Mouse (Mus musculus) midbrain, postnatal 0 days (tissue): ENCODE measurements around the gene Atf1. TPM values are rescaled to one million over a fixed set of nuclear protein-coding genes. Genes with fewer than 3 reads are reported as not detected.

ENCODE experiments used
- ATAC-seq: fragments of 200-750 bp; cut with Nextera tagmentation; 2 replicates; pipeline ENCODE4 v1.8.0; 2017; ENCODE audit warnings: moderate number of reproducible peaks, mild to moderate bottlenecking, moderate TSS enrichment, moderate library complexity; ENCODE audit not compliant: low FRiP score
- DNase-seq: peaks from one replicate; pipeline ENCODE4 v3.0.0-alpha.2; 2015; ENCODE audit warnings: low spot score
- H3K27ac ChIP-seq: fragments of 300-500 bp; sonication (generic); 2 replicates; pipeline ENCODE4 v1.5.1; 2014; ENCODE audit warnings: low read depth, mild to moderate bottlenecking, low read length, mixed read lengths
- H3K27me3 ChIP-seq: fragments of 300-500 bp; sonication (generic); 2 replicates; pipeline ENCODE4 v1.6.1; 2014; ENCODE audit warnings: low read length, control low read depth, mixed read lengths; ENCODE audit not compliant: insufficient read depth
- H3K36me3 ChIP-seq: fragments of 300-500 bp; sonication (generic); 2 replicates; pipeline ENCODE4 v1.6.1; 2014; ENCODE audit warnings: low read length, control low read depth, mixed read lengths; ENCODE audit not compliant: insufficient read depth
- H3K4me1 ChIP-seq: fragments of 300-500 bp; sonication (generic); 2 replicates; pipeline ENCODE4 v1.6.1; 2014; ENCODE audit warnings: mild to moderate bottlenecking, control low read depth, antibody characterized with exemption, low read length, mixed read lengths; ENCODE audit not compliant: insufficient read depth
- H3K4me2 ChIP-seq: fragments of 300-500 bp; sonication (generic); 2 replicates; pipeline ENCODE4 v1.6.1; 2014; ENCODE audit warnings: low read depth, mild to moderate bottlenecking, low read length, mixed read lengths; ENCODE audit not compliant: poor library complexity, severe bottlenecking
- H3K4me3 ChIP-seq: fragments of 300-500 bp; sonication (generic); 2 replicates; pipeline ENCODE4 v1.5.1; 2014; ENCODE audit warnings: low read depth, mild to moderate bottlenecking, low read length, moderate library complexity
- H3K9ac ChIP-seq: fragments of 300-500 bp; sonication (generic); replicated peaks from 2 replicates; pipeline ENCODE4 v1.6.1; 2014; ENCODE audit warnings: mild to moderate bottlenecking, low read length, moderate library complexity, mixed read lengths; ENCODE audit not compliant: poor library complexity, severe bottlenecking
- H3K9me3 ChIP-seq: fragments of 300-500 bp; sonication (generic); 2 replicates; pipeline ENCODE4 v1.6.1; 2016; ENCODE audit warnings: low read length, control low read depth
- CTCF ChIP-seq: IDR thresholded peaks from 2 replicates; pipeline ENCODE4 v1.5.1; 2016; ENCODE audit warnings: antibody characterized with exemption, mild to moderate bottlenecking
- WGBS: fragments of 180-500 bp; shearing (Covaris S2); extraction: QIAGEN DNeasy Blood & Tissue Kit; methylation state at CpG from one replicate; pipeline ENCODE4 v1.1.7; 2014; 5-methylcytosine and 5-hydroxymethylcytosine counted together
- polyA plus RNA-seq: library from polyadenylated mRNA; unstranded; fragments of >200 nt; fragmentation: Nextera tagmentation; extraction: Ambion mirVana; gene quantifications from 2 replicates; pipeline ENCODE4 v1.2.1, GENCODE M21; 2015
- total RNA-seq: library from RNA; depleted of rRNA; stranded (reverse); fragments of >200 nt; gene quantifications from 2 replicates; pipeline ENCODE4 v1.2.3, GENCODE M21; 2014

The Atf1 gene
- total and polyA plus RNA-seq, 2 experiments from 2014 or later, result 9.8 to 15.8 TPM

- Histone ChIP-seq H3K4me1 (peaks cover 8% of the 10 kb centered on the region; the same call in 1 of the 2 replicates), H3K9me3 (no peaks in the 10 kb centered on the region), H3K9ac (no peak overlapping the region), H3K27me3 (no peaks in the 10 kb centered on the region), H3K4me2 (no peak overlapping the region), H3K4me3 (no peak overlapping the region), H3K27ac (no peak overlapping the region; the same call in 1 of the 2 replicates), H3K36me3 (no peaks in the 10 kb centered on the region)
- no peak for ATAC-seq
- TF ChIP-seq CTCF, result no peak
- 94% methylated on average over 4 of the region's 4 CpGs for WGBS
- DNase-seq, result no peak
Measured at GRCm38 (mm10) chr15:100225381-100225780, 2.2 kb upstream of the Atf1 start.

GRCm38 (mm10) chr15:100225891-100226290 lies 1.7 kb upstream of the Atf1 start:
- H3K27ac ChIP-seq, result peak overlapping the region; percentile 4
- no peak overlapping the region for H3K4me3 ChIP-seq
- no peak overlapping the region for H3K4me2 ChIP-seq
- H3K27me3 ChIP-seq, result no peaks in the 10 kb centered on the region
- H3K36me3 ChIP-seq, result no peaks in the 10 kb centered on the region
- H3K4me1 ChIP-seq, result peaks cover 8% of the 10 kb centered on the region; the same call in 1 of the 2 replicates
- ATAC-seq (no peak), DNase-seq (peak; percentile 53)
- H3K9me3 ChIP-seq, result no peaks in the 10 kb centered on the region
- H3K9ac ChIP-seq, result no peak overlapping the region
- TF ChIP-seq CTCF, result no peak
- 80% methylated on average over 1 of the region's 1 CpGs for WGBS

- no peak for TF ChIP-seq CTCF
- no peaks in the 10 kb centered on the region for H3K27me3 ChIP-seq
Measured at GRCm38 (mm10) chr15:100227031-100227662, 472 bp upstream of the Atf1 start.

GRCm38 (mm10) chr15:100228535-100229336 lies 1.1 kb downstream of the Atf1 start:
- ATAC-seq (no peak), DNase-seq (no peak)

More at GRCm38 (mm10) chr15:100227031-100227662, 472 bp upstream of the Atf1 start:
- WGBS, result 5% methylated on average over 17 of the region's 17 CpGs
- ATAC-seq (no peak; the same call in 1 of the 2 replicates), DNase-seq (no peak)
- Histone ChIP-seq H3K9me3 (no peaks in the 10 kb centered on the region), H3K27ac (peak overlapping the region; percentile 100), H3K4me3 (peak overlapping the region; percentile 88), H3K9ac (peak overlapping the region; percentile 98), H3K36me3 (no peaks in the 10 kb centered on the region), H3K4me1 (peaks cover 8% of the 10 kb centered on the region; the same call in 1 of the 2 replicates), H3K4me2 (peak overlapping the region; percentile 65)

GRCm38 (mm10) chr15:100230655-100231054 lies 3.0 kb downstream of the Atf1 start:
- WGBS, result 23% methylated on average over 1 of the region's 1 CpGs
- ATAC-seq (no peak), DNase-seq (no peak)
- peak; percentile 26; the same call in 1 of the 2 replicates for TF ChIP-seq CTCF
- Histone ChIP-seq H3K27me3 (no peaks in the 10 kb centered on the region), H3K4me1 (peaks cover 8% of the 10 kb centered on the region; the same call in 1 of the 2 replicates), H3K9me3 (no peaks in the 10 kb centered on the region), H3K27ac (no peak overlapping the region), H3K36me3 (peaks cover 13% of the 10 kb centered on the region; the same call in 1 of the 2 replicates), H3K4me3 (no peak overlapping the region), H3K9ac (no peak overlapping the region), H3K4me2 (no peak overlapping the region)

More at GRCm38 (mm10) chr15:100228535-100229336, 1.1 kb downstream of the Atf1 start:
- 17% methylated on average over 16 of the region's 16 CpGs for WGBS
- TF ChIP-seq CTCF, result peak; percentile 37
- Histone ChIP-seq H3K4me3 (peak overlapping the region; percentile 88), H3K36me3 (0 out of 2 replicates have a peak, but pooled peaks cover 3% of the 10 kb centered on the region), H3K9me3 (no peaks in the 10 kb centered on the region), H3K4me1 (peaks cover 8% of the 10 kb centered on the region; the same call in 1 of the 2 replicates), H3K9ac (peak overlapping the region; percentile 98), H3K27ac (peak overlapping the region; percentile 100), H3K27me3 (no peaks in the 10 kb centered on the region), H3K4me2 (peak overlapping the region; percentile 65)
